Mouse (Mus musculus): Measurements from ENCODE around the gene Mxd4. TPM values are rescaled to one million over a fixed set of nuclear protein-coding genes. Genes with fewer than 3 reads are reported as not detected.

Mxd4 gene
- total RNA-seq, 1 experiment, result 14.2 TPM

- H3K4me1 ChIP-seq (ENCODE audit: control insufficient read depth in 2 of 2, insufficient read depth in 2 of 2, low read length in 2 of 2, poor library complexity in 1 of 2), result peaks cover 4 to 11% of the 10 kb centered on the region in 2 experiments; a peak in 3 of 4 replicates
- TF ChIP-seq CHD2 (IDR thresholded peaks at IDR 0.05; ENCODE audit: low read depth, low read length) (no peak), HCFC1 (IDR thresholded peaks at IDR 0.05; ENCODE audit: borderline replicate concordance, insufficient read depth, low read length) (no peak), ZC3H11A (IDR thresholded peaks at IDR 0.05; ENCODE audit: borderline replicate concordance, low read depth, low read length) (no peak)
- H3K4me3 ChIP-seq (ENCODE audit: insufficient read depth in 1 of 2, low read depth in 1 of 2, low read length in 2 of 2, poor library complexity in 1 of 2, severe bottlenecking in 1 of 2), result peak within 1 kb of the TSS; percentile 92 to 94
Measured at GRCm38 (mm10) chr5:34168950-34169891, 18.3 kb downstream of the Mxd4 start, which contains the start of the genes Poln and Haus3. Poln (minus strand) TSS chr5:34169448. Haus3 (minus strand) TSS chr5:34169527.

DNA sequence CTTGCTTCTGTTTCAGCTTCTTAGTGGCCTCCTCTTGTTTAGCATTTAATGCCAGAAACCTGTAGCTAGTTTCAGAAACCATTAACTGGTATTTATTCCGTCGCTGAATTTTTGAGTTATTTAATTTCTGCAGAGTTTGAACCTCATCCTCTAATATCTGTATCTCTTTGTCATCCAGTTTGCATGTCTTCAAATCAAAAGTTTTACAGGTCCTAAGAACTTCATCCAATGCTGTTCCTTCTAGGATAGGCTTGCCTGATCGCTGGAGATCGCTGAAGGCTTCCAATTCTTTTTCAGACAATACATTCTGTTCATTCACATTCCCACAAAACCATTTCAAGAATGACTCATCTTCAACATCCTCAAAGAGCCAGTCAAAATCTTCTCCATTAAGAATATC lies 19.7 kb downstream of the Mxd4 start:
- no peaks in the 10 kb centered on the region; the same call in 1 of the 2 replicates for H3K36me3 ChIP-seq (ENCODE audit: control insufficient read depth, insufficient read depth, low read length, poor library complexity, severe bottlenecking)
- H3K27ac ChIP-seq (ENCODE audit: insufficient read depth, low read depth, low read length, poor library complexity, severe bottlenecking), result no peak overlapping the region
- no peaks in the 10 kb centered on the region for H3K9me3 ChIP-seq (ENCODE audit: control insufficient read depth, insufficient read depth, low read depth, low read length)
- peaks cover 4 to 11% of the 10 kb centered on the region in 2 experiments; a peak in 3 of 4 replicates for H3K4me1 ChIP-seq (ENCODE audit: control insufficient read depth in 2 of 2, insufficient read depth in 2 of 2, low read length in 2 of 2, poor library complexity in 1 of 2)
- in situ Hi-C loops (cut with MboI; ENCODE audit: low sequenced_read_pairs in 2 of 2, unreplicated experiment in 2 of 2), result no loop called here
- no peak overlapping the region for H3K9ac ChIP-seq (ENCODE audit: insufficient read depth, low read depth, low read length, poor library complexity, severe bottlenecking)
- no peak for DNase-seq (ENCODE audit: low read depth, low spot score)
- no peak overlapping the region; a peak in 1 of 4 replicates for H3K4me3 ChIP-seq (ENCODE audit: insufficient read depth in 1 of 2, low read depth in 1 of 2, low read length in 2 of 2, poor library complexity in 1 of 2, severe bottlenecking in 1 of 2)
- TF ChIP-seq ZC3H11A (IDR thresholded peaks at IDR 0.05; ENCODE audit: borderline replicate concordance, low read depth, low read length) (no peak), HCFC1 (IDR thresholded peaks at IDR 0.05; ENCODE audit: borderline replicate concordance, insufficient read depth, low read length) (no peak), MAFK (IDR thresholded peaks at IDR 0.05; ENCODE audit: insufficient read depth, low read depth, low read length) (no peak), CHD2 (IDR thresholded peaks at IDR 0.05; ENCODE audit: low read depth, low read length) (no peak), ZNF384 (IDR thresholded peaks at IDR 0.05; ENCODE audit: low read depth, low read length) (no peak)

More at GRCm38 (mm10) chr5:34168950-34169891, 18.3 kb downstream of the Mxd4 start, which contains the start of the genes Poln and Haus3:
- in situ Hi-C loops (cut with MboI; ENCODE audit: low sequenced_read_pairs in 2 of 2, unreplicated experiment in 2 of 2), result no loop called here
- Histone ChIP-seq H3K9ac (ENCODE audit: insufficient read depth, low read depth, low read length, poor library complexity, severe bottlenecking) (peak within 1 kb of the TSS; percentile 98), H3K27ac (ENCODE audit: insufficient read depth, low read depth, low read length, poor library complexity, severe bottlenecking) (peak within 1 kb of the TSS; percentile 92), H3K9me3 (ENCODE audit: control insufficient read depth, insufficient read depth, low read depth, low read length) (no peaks in the 10 kb centered on the region), H3K36me3 (ENCODE audit: control insufficient read depth, insufficient read depth, low read length, poor library complexity, severe bottlenecking) (no peaks in the 10 kb centered on the region; the same call in 1 of the 2 replicates)
- peak; percentile 99 for DNase-seq (ENCODE audit: low read depth, low spot score)

DNA sequence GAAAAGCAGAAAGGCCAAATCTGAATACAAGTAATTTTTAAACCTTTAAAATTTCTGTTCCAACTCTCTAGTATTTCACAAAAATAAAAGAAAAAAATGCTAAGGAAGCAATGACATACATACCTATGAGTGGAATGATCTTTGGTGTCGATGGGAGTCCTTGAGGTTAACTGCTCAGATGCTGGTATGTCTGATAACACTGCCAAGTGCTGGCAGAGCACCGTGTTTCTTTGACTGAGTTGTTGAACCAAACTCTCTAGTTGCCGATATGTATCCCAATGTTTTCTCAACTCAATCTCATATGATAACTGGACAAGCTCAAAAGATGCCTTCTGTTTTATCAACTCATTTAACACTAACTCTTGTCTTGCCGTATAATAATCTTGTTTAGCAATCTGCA lies 21.7 kb downstream of the Mxd4 start:
- no peaks in the 10 kb centered on the region for H3K9me3 ChIP-seq (ENCODE audit: control insufficient read depth, insufficient read depth, low read depth, low read length)
- no peak overlapping the region for H3K4me3 ChIP-seq (ENCODE audit: insufficient read depth in 1 of 2, low read depth in 1 of 2, low read length in 2 of 2, poor library complexity in 1 of 2, severe bottlenecking in 1 of 2)
- peaks cover 2 to 11% of the 10 kb centered on the region in 2 experiments; a peak in 3 of 4 replicates for H3K4me1 ChIP-seq (ENCODE audit: control insufficient read depth in 2 of 2, insufficient read depth in 2 of 2, low read length in 2 of 2, poor library complexity in 1 of 2)
- H3K36me3 ChIP-seq (ENCODE audit: control insufficient read depth, insufficient read depth, low read length, poor library complexity, severe bottlenecking), result no peaks in the 10 kb centered on the region; the same call in 1 of the 2 replicates
- in situ Hi-C loops (cut with MboI; ENCODE audit: low sequenced_read_pairs in 2 of 2, unreplicated experiment in 2 of 2), result no loop called here
- no peak overlapping the region for H3K9ac ChIP-seq (ENCODE audit: insufficient read depth, low read depth, low read length, poor library complexity, severe bottlenecking)
- no peak for DNase-seq (ENCODE audit: low read depth, low spot score)
- no peak overlapping the region for H3K27ac ChIP-seq (ENCODE audit: insufficient read depth, low read depth, low read length, poor library complexity, severe bottlenecking)
- no peak for TF ChIP-seq CHD2 (IDR thresholded peaks at IDR 0.05; ENCODE audit: low read depth, low read length)
- no peak for TF ChIP-seq ZNF384 (IDR thresholded peaks at IDR 0.05; ENCODE audit: low read depth, low read length)
- no peak for TF ChIP-seq ZC3H11A (IDR thresholded peaks at IDR 0.05; ENCODE audit: borderline replicate concordance, low read depth, low read length)
- no peak for TF ChIP-seq MAFK (IDR thresholded peaks at IDR 0.05; ENCODE audit: insufficient read depth, low read depth, low read length)
- TF ChIP-seq HCFC1 (IDR thresholded peaks at IDR 0.05; ENCODE audit: borderline replicate concordance, insufficient read depth, low read length), result no peak

GRCm38 (mm10) chr5:34148476-34148875 lies 39.0 kb downstream of the Mxd4 start:
- H3K36me3 ChIP-seq (ENCODE audit: control insufficient read depth, insufficient read depth, low read length, poor library complexity, severe bottlenecking), result no peaks in the 10 kb centered on the region
- no peak overlapping the region for H3K9ac ChIP-seq (ENCODE audit: insufficient read depth, low read depth, low read length, poor library complexity, severe bottlenecking)
- H3K4me3 ChIP-seq (ENCODE audit: insufficient read depth in 1 of 2, low read depth in 1 of 2, low read length in 2 of 2, poor library complexity in 1 of 2, severe bottlenecking in 1 of 2), result no peak overlapping the region
- no peak overlapping the region for H3K27ac ChIP-seq (ENCODE audit: insufficient read depth, low read depth, low read length, poor library complexity, severe bottlenecking)
- no peak for DNase-seq (ENCODE audit: low read depth, low spot score)
- in situ Hi-C loops (cut with MboI; ENCODE audit: low sequenced_read_pairs in 2 of 2, unreplicated experiment in 2 of 2), result no loop called here
- H3K4me1 ChIP-seq (ENCODE audit: control insufficient read depth in 2 of 2, insufficient read depth in 2 of 2, low read length in 2 of 2, poor library complexity in 1 of 2), result no peaks in the 10 kb centered on the region
- no peak for TF ChIP-seq ZNF384 (IDR thresholded peaks at IDR 0.05; ENCODE audit: low read depth, low read length)
- no peak for TF ChIP-seq HCFC1 (IDR thresholded peaks at IDR 0.05; ENCODE audit: borderline replicate concordance, insufficient read depth, low read length)
- no peak for TF ChIP-seq CHD2 (IDR thresholded peaks at IDR 0.05; ENCODE audit: low read depth, low read length)
- no peak for TF ChIP-seq MAFK (IDR thresholded peaks at IDR 0.05; ENCODE audit: insufficient read depth, low read depth, low read length)
- no peak for TF ChIP-seq ZC3H11A (IDR thresholded peaks at IDR 0.05; ENCODE audit: borderline replicate concordance, low read depth, low read length)
- H3K9me3 ChIP-seq (ENCODE audit: control insufficient read depth, insufficient read depth, low read depth, low read length), result no peaks in the 10 kb centered on the region

All from ES-E14 (cell line).